Mouse (Mus musculus) liver, embryonic 12.5 days (tissue): ENCODE data around the gene Tet3. TPM values are rescaled to one million over a fixed set of nuclear protein-coding genes. Genes with fewer than 3 reads are reported as not detected.
A peak's percentile ranks its signal among the peaks of the same experiment; 100 is the strongest.

ENCODE experiments used
- ATAC-seq: fragments of 200-750 bp; cut with Nextera tagmentation; 2 replicates; pipeline ENCODE4 v1.8.0; 2017; ENCODE audit warnings: moderate number of reproducible peaks, mild to moderate bottlenecking, moderate library complexity
- H3K27ac ChIP-seq: fragments of 300-500 bp; sonication (generic); 2 replicates; pipeline ENCODE4 v1.5.1; 2016; ENCODE audit warnings: mild to moderate bottlenecking
- H3K27me3 ChIP-seq: fragments of 300-500 bp; sonication (generic); replicated peaks from 2 replicates; pipeline ENCODE4 v1.6.1; 2016; ENCODE audit warnings: mild to moderate bottlenecking, moderate library complexity
- H3K36me3 ChIP-seq: fragments of 300-500 bp; sonication (generic); 2 replicates; pipeline ENCODE4 v1.6.1; 2016; ENCODE audit warnings: mild to moderate bottlenecking, moderate library complexity
- H3K4me1 ChIP-seq: fragments of 300-500 bp; sonication (generic); 2 replicates; pipeline ENCODE4 v1.6.1; 2016
- H3K4me2 ChIP-seq: fragments of 300-500 bp; sonication (generic); 2 replicates; pipeline ENCODE4 v1.6.1; 2016; ENCODE audit warnings: mild to moderate bottlenecking, moderate library complexity
- H3K4me3 ChIP-seq: fragments of 300-500 bp; sonication (generic); 2 replicates; pipeline ENCODE4 v1.5.1; 2016; ENCODE audit warnings: mild to moderate bottlenecking, moderate library complexity
- H3K9ac ChIP-seq: fragments of 300-500 bp; sonication (generic); 2 replicates; pipeline ENCODE4 v1.6.1; 2016; ENCODE audit warnings: mild to moderate bottlenecking, moderate library complexity
- H3K9me3 ChIP-seq: fragments of 300-500 bp; sonication (generic); replicated peaks from 2 replicates; pipeline ENCODE4 v1.6.1; 2016; ENCODE audit warnings: mild to moderate bottlenecking, moderate library complexity
- WGBS: fragments of 180-500 bp; shearing (Covaris S2); methylation state at CpG from one replicate; pipeline ENCODE4 v1.1.7; 2016; ENCODE audit not compliant: insufficient replicate concordance; 5-methylcytosine and 5-hydroxymethylcytosine counted together
- polyA plus RNA-seq: library from polyadenylated mRNA; unstranded; fragments of >200 nt; fragmentation: Nextera tagmentation; extraction: Ambion mirVana; gene quantifications from 2 replicates; pipeline ENCODE4 v1.2.1, GENCODE M21; 2016

Tet3 gene
- polyA plus RNA-seq, 1 experiment from 2014 or later, result 12.1 TPM

DNA sequence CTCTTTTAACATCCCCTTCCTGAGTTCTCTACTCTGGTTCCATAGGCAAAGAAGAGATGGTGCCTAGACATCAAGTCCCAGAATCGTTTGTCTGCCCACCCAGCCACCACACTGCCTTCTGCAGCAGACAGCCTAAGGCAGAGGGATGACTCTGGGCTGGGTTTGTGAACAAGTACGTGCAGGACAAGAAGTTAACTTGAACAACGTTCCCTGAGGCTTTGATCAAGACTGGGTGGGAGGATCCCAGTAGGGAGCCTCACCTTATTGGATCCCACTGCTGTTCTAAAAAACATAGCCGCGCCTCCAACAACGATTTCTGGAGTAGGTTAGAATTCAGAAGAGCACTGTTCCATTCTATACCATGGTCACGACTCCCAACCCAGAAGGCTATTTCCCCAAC is 11.9 kb downstream of the Tet3 start:
- Histone ChIP-seq H3K27ac (peak overlapping the region; percentile 37; the same call in 1 of the 2 replicates), H3K4me1 (peaks cover 100% of the 10 kb centered on the region), H3K27me3 (no peaks in the 10 kb centered on the region), H3K4me3 (no peak overlapping the region), H3K9me3 (no peaks in the 10 kb centered on the region), H3K4me2 (no peak overlapping the region), H3K9ac (no peak overlapping the region), H3K36me3 (peaks cover 48% of the 10 kb centered on the region)
- ATAC-seq, result 0 out of 2 replicates have a peak, but pooled peaks have one; percentile 8
- WGBS, result 44% methylated on average over 7 of the region's 7 CpGs

DNA sequence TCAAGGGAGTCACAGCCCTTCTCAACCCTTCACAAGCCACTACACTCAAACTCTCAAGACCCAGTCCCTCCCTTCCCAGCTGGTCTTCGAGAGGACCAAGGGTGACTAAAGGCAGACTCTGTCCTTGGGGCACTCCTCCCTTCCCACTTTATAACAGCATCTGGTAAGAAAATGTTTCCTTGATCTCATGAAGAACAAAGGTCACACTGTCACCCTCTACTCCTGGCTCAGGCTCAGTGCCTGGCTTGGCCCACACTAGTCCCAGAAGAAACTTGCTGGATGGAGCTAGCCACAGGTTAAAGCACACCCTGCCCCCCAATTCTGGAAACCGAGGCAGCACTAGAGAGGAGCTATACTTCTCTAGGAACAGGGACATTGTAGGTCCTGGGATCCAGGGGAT is 13.1 kb downstream of the Tet3 start:
- H3K27ac ChIP-seq, result no peak overlapping the region
- no peaks in the 10 kb centered on the region for H3K27me3 ChIP-seq

DNA sequence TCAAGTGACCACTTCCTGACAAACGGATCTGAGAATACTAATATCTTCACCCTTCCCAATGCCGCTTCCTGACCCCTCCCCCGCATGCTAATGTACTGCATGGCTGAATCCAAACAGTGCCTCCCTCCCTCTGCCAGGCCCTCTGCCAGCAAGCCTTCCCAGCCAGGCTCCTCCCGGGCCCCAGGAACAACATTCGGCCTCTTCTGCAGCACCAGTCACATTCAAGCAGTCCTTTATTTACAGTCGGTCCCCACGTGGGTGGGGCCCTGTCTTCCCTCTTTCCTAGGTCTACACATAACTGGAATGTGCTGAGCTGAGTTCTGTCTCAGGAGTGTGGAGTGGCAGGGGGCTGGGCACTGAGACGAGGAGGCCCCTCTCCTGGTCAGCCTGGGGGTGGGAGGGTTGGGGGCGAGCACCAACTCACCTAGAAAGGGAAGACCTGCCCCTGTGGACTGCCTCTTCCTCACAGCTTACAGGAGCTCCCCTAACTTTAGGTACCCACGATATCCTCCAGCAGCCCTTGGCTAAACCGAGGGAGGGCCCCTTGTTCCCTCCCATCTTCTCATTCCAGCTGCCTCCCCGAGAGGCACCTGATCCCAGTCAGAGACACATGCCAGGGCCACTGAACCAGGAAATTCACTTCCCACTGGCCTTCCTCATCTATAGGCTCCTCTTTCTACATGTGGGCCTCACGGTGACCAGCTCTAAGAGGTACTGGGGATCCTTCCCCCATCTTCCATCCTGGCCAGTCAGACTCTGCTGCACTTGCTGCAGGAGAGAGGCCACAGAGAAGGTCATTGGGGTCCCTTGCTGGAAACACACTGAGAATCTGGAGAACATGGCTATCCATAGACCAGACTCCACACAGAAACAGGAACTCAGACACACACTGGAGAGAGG is 15.2 kb downstream of the Tet3 start:
- Histone ChIP-seq H3K27ac (peak overlapping the region; percentile 79), H3K9me3 (no peaks in the 10 kb centered on the region), H3K36me3 (peaks cover 47% of the 10 kb centered on the region), H3K27me3 (no peaks in the 10 kb centered on the region), H3K4me3 (no peak overlapping the region), H3K9ac (peak overlapping the region; percentile 84), H3K4me1 (peaks cover 98% of the 10 kb centered on the region), H3K4me2 (peak overlapping the region; percentile 91)
- ATAC-seq, result no peak
- WGBS, result 30% methylated on average over 13 of the region's 13 CpGs

More for the DNA sequence above, 13.1 kb downstream of the Tet3 start:
- Histone ChIP-seq H3K36me3 (peaks cover 45% of the 10 kb centered on the region), H3K9ac (no peak overlapping the region), H3K4me3 (no peak overlapping the region), H3K4me2 (no peak overlapping the region), H3K9me3 (no peaks in the 10 kb centered on the region), H3K4me1 (peaks cover 98% of the 10 kb centered on the region)
- 68% methylated on average over 2 of the region's 2 CpGs for WGBS
- ATAC-seq, result no peak

DNA sequence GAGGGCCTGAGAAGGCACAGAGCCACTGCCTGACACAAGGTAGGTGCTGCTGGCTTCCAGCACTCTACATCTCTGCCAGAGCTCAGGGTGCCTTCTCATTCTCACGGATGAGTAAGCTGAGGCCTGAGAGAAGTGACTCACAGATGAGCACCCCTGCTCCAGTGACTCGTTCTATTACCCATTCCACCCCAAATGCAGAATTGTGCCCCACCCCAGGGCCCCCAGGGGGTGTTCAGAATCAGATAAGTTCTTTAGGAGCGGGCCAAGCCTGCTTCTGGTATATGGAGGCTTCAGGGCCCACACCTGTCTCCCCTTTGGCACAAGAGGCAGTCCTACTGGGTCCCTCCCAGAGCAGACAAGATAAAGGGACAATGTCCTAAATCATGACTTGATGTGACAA is 16.2 kb downstream of the Tet3 start:
- H3K27ac ChIP-seq, result peak overlapping the region; percentile 79
- 24% methylated on average over 3 of the region's 3 CpGs for WGBS
- H3K4me3 ChIP-seq, result peak overlapping the region; percentile 81
- H3K9me3 ChIP-seq, result no peaks in the 10 kb centered on the region
- peak; percentile 6; the same call in 1 of the 2 replicates for ATAC-seq
- peaks cover 47% of the 10 kb centered on the region for H3K36me3 ChIP-seq
- H3K4me1 ChIP-seq, result peaks cover 97% of the 10 kb centered on the region
- peak overlapping the region; percentile 84 for H3K9ac ChIP-seq
- H3K4me2 ChIP-seq, result peak overlapping the region; percentile 91
- no peaks in the 10 kb centered on the region for H3K27me3 ChIP-seq

DNA sequence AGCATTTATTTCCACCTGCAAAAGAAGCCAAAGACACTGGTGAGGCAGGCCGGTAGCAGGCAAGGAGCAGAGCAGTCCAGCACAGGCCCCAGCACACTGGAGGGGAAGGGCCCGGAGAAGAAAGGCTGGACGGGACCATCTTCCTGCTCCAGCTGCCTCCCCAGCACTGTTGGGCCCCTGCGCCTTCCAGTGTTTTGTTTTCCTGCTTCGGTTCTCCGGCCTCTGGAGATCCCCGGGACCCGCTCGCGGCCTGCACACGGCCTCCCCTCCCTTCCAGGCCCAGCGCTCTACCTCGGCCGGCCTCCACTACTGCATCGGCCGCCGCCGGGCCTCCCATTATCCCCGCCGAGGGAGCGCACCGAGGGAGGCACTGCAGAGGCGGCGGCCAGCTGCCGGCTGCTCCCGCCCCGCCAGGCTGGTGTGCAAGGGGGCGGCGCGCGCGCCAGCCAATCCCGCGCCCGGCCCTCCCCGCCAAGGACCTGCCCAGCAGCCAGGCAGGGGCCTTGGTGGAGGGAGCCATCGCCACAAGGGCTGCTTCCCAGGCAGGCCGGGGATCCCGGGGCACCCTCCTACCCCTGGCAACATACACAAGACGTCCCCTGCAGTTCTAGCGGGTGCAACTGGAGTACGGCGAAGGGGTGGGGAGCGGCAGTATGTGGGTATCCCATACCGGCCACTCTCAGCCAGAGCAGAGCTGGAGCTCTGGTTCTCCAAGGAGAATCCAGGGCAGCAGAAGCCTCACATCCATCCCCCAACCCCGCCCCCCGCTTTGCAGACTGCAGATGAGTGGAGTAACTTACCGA is 17.4 kb downstream of the Tet3 start:
- Histone ChIP-seq H3K4me3 (peak overlapping the region; percentile 81), H3K27me3 (no peaks in the 10 kb centered on the region), H3K4me1 (peaks cover 95% of the 10 kb centered on the region), H3K9ac (peak overlapping the region; percentile 84), H3K9me3 (no peaks in the 10 kb centered on the region), H3K4me2 (peak overlapping the region; percentile 91), H3K36me3 (peaks cover 46% of the 10 kb centered on the region), H3K27ac (peak overlapping the region; percentile 79)
- ATAC-seq, result peak; percentile 97
- 0% methylated on average over 47 of the region's 48 CpGs for WGBS

DNA sequence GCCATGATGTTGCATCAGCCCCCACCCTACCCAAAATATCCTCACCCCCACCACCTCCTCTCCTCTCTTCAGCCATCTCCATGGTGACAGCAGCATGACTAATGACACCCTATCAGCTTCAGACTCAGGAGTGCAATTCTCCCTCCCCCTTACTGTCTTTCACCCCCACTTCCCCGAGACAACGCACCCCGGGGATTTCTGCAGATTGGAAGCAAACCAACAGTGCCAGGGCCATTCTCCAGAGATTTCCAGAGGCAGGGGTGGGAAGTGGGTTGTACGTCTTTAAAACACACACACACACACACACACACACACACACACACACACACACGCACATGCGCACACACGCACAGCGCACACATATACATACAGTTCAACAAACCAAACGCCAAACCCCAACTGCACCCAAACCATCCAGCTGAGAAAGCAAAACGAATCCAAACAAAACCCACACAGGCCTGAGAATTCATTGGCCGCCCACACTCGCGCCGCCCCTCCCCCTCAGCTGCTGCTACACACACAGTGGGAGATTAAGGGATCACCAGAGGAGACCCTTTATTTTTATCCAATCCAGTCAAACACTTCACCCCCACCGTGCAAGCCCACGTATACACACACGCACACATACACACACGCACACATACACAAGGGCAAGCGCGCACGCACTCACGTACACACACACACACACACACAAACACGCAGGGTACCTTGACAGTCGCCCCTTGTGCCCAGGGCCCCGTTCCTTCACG is 18.2 kb downstream of the Tet3 start:
- H3K9ac ChIP-seq, result peak overlapping the region; percentile 84
- peak overlapping the region; percentile 81 for H3K4me3 ChIP-seq
- peaks cover 45% of the 10 kb centered on the region for H3K36me3 ChIP-seq
- peak overlapping the region; percentile 79 for H3K27ac ChIP-seq
- H3K9me3 ChIP-seq, result no peaks in the 10 kb centered on the region
- peak overlapping the region; percentile 91 for H3K4me2 ChIP-seq
- peaks cover 93% of the 10 kb centered on the region for H3K4me1 ChIP-seq
- 24% methylated on average over 26 of the region's 26 CpGs for WGBS
- ATAC-seq, result peak; percentile 3; the same call in 1 of the 2 replicates
- H3K27me3 ChIP-seq, result no peaks in the 10 kb centered on the region

DNA sequence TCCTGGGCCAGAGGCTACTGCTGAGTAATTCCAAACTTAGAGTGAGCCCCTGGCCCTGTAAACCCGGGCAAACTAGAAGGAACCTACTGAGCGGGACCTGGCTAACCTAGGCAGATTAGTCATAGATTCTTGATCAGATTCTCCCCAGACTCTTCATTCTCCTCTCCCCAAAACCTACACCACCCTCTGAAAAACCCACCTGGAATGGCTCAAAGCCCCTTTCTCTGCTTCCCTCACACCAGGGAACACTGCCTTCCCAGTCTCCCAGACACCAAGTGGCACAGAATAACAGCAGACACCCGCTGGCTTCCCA is 18.7 kb downstream of the Tet3 start:
- no peaks in the 10 kb centered on the region for H3K9me3 ChIP-seq
- peaks cover 45% of the 10 kb centered on the region for H3K36me3 ChIP-seq
- peak overlapping the region; percentile 17 for H3K27ac ChIP-seq
- ATAC-seq, result no peak
- no peaks in the 10 kb centered on the region for H3K27me3 ChIP-seq
- 70% methylated on average over 3 of the region's 3 CpGs for WGBS
- H3K4me3 ChIP-seq, result peak overlapping the region; percentile 81
- H3K9ac ChIP-seq, result peak overlapping the region; percentile 84
- peak overlapping the region; percentile 91 for H3K4me2 ChIP-seq
- peaks cover 90% of the 10 kb centered on the region for H3K4me1 ChIP-seq

DNA sequence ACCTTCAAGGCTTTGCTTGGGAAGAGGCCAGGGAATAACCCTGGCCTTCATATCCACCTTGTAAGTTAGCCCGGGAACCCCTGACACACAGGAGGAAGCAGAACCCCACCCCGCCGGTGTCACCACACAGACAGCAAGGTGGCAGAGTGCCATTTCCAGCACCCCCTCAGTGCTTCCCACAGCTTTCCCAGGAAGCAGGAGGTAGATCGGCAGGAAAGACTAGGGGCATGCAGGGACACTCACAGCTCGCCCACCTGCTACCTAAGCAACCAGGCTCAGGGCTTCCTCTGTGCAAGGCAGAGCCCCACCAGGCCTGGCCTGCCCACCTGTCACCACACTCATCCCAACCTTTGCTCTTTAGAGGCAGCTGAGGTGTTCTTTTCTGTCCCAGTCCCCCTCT is 19.1 kb downstream of the Tet3 start:
- WGBS, result 89% methylated on average over 5 of the region's 5 CpGs
- H3K4me3 ChIP-seq, result peak overlapping the region; percentile 81

DNA sequence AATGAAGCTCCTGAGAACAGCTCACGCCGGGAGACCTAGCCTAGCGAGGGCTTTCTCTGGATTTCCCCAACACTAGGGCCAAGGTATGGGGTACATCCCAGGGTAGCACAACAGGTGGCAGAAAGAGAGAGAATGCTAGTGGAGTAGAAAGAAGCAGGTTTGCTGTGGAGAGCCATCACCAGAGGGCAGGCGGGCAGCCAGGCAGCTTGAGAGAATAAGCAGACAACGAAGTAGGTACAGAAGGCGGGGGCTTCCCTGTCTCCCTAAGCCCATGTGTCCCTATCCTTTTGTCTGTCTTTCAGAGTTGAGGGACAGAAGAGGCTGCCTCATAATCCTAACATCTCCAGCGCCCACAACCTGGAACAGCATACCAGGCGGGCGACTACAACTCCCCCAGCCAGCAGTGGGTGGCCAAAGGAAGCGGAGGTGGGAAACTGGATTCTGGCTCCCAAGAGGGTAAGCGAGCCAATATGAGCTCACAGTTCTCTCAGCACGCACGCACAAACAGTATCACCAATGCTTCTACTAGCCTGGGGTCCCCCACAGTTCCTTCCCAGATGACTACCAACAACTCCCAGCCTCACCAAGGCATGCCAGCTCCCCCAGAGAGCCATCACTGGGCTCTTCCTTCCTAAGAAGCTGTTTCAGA is 19.6 kb downstream of the Tet3 start:
- 84% methylated on average over 13 of the region's 13 CpGs for WGBS
- Histone ChIP-seq H3K4me1 (peaks cover 85% of the 10 kb centered on the region), H3K9ac (peak overlapping the region; percentile 84), H3K9me3 (no peaks in the 10 kb centered on the region), H3K36me3 (peaks cover 45% of the 10 kb centered on the region), H3K27me3 (no peaks in the 10 kb centered on the region), H3K4me2 (peak overlapping the region; percentile 91), H3K27ac (peak overlapping the region; percentile 17), H3K4me3 (0 out of 2 replicates have a peak overlapping the region, but pooled peaks have one; percentile 81)
- no peak for ATAC-seq

More for the DNA sequence above, 19.1 kb downstream of the Tet3 start:
- H3K27ac ChIP-seq, result peak overlapping the region; percentile 17
- no peaks in the 10 kb centered on the region for H3K27me3 ChIP-seq
- H3K4me1 ChIP-seq, result peaks cover 89% of the 10 kb centered on the region
- peaks cover 45% of the 10 kb centered on the region for H3K36me3 ChIP-seq
- no peaks in the 10 kb centered on the region for H3K9me3 ChIP-seq
- H3K4me2 ChIP-seq, result peak overlapping the region; percentile 91
- peak overlapping the region; percentile 84; the same call in 1 of the 2 replicates for H3K9ac ChIP-seq
- no peak for ATAC-seq

DNA sequence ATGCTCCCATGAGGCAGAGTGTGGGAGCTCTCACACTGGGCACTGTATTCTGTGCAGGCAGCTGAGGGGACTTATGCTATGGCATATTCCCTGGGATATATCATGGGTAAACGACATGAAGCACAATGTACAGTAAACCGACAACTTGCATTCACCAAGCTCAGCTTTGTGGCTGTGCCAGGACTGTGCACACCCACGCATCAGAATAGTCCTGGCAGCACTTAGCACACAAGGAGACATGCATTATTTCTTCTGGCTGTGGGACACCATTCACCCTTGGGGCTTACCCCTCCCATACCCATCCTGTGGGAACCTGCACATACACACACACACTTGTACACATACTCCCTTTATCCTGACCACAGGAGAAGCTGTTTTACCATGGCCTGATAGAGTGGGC is 20.3 kb downstream of the Tet3 start:
- H3K36me3 ChIP-seq, result peaks cover 48% of the 10 kb centered on the region
- no peak for ATAC-seq
- H3K9me3 ChIP-seq, result no peaks in the 10 kb centered on the region
- H3K4me2 ChIP-seq, result no peak overlapping the region
- no peak overlapping the region for H3K9ac ChIP-seq
- H3K27me3 ChIP-seq, result no peaks in the 10 kb centered on the region
- WGBS, result 85% methylated on average over 3 of the region's 3 CpGs
- H3K4me3 ChIP-seq, result no peak overlapping the region
- H3K4me1 ChIP-seq, result peaks cover 78% of the 10 kb centered on the region
- no peak overlapping the region for H3K27ac ChIP-seq

DNA sequence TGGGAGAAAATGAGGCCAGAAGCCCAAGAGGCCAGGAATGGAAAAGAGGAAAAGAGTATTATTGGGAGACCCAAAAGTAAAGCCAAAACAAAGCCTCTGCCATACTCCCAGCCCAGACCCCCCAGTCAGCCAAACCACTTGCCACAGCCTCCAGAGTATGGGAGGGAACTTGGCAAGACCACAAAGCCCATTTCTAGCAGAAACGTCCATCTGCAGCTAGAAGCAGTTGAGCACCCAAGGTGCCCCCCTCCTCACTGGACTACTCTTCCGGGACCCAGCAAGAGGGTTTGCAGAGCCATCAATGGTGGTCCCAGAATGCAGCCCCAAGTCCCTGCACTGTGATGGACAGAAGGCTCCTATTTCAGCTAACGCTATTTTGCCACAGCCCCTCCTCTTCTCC is 21.1 kb downstream of the Tet3 start:
- no peak for ATAC-seq
- H3K4me1 ChIP-seq, result peaks cover 70% of the 10 kb centered on the region
- 61% methylated on average over 3 of the region's 3 CpGs for WGBS

More for the DNA sequence above, 21.1 kb downstream of the Tet3 start:
- no peak overlapping the region for H3K27ac ChIP-seq
- H3K9me3 ChIP-seq, result no peaks in the 10 kb centered on the region
- H3K4me2 ChIP-seq, result no peak overlapping the region
- no peak overlapping the region for H3K9ac ChIP-seq
- no peaks in the 10 kb centered on the region for H3K27me3 ChIP-seq
- H3K36me3 ChIP-seq, result peaks cover 56% of the 10 kb centered on the region
- H3K4me3 ChIP-seq, result no peak overlapping the region
